Mouse (Mus musculus): ENCODE data around the gene Kcnq5.

- TF ChIP-seq CTCF (IDR thresholded peaks at IDR 0.05; ENCODE audit: control insufficient read depth, insufficient read depth, insufficient replicate concordance, low read depth, low read length) (no peak), POLR2A (IDR thresholded peaks at IDR 0.05; ENCODE audit: control insufficient read depth, low read depth, low read length) (no peak)
Measured at GRCm38 (mm10) chr1:21635406-21635805, 326.3 kb downstream of the Kcnq5 start.
